Mouse (Mus musculus) limb, embryonic 11.5 days (tissue): Measurements from ENCODE around the gene Clasp1. TPM values are rescaled to one million over a fixed set of nuclear protein-coding genes. Genes with fewer than 3 reads are reported as not detected.

Source experiments
- ATAC-seq: fragments of 200-750 bp; cut with Nextera tagmentation; 2 replicates; pipeline ENCODE4 v1.8.0; 2017; ENCODE audit warnings: low read depth; ENCODE audit not compliant: insufficient number of reproducible peaks, low FRiP score, low TSS enrichment
- DNase-seq: peaks from one replicate; pipeline ENCODE4 v3.0.0-alpha.2; 2015; ENCODE audit warnings: low spot score
- H3K27ac ChIP-seq: fragments of 300-500 bp; sonication (generic); replicated peaks from 2 replicates; pipeline ENCODE4 v1.5.1; 2014; ENCODE audit warnings: low read depth, mild to moderate bottlenecking, low read length
- H3K27me3 ChIP-seq: fragments of 300-500 bp; sonication (generic); 2 replicates; pipeline ENCODE4 v1.6.1; 2014; ENCODE audit warnings: mild to moderate bottlenecking, low read length, mixed read lengths; ENCODE audit not compliant: control insufficient read depth, insufficient read depth
- H3K36me3 ChIP-seq: fragments of 300-500 bp; sonication (generic); 2 replicates; pipeline ENCODE4 v1.6.1; 2014; ENCODE audit warnings: mild to moderate bottlenecking, low read length, moderate library complexity, mixed read lengths; ENCODE audit not compliant: control insufficient read depth, insufficient read depth
- H3K4me1 ChIP-seq: fragments of 300-500 bp; sonication (generic); 2 replicates; pipeline ENCODE4 v1.6.1; 2014; ENCODE audit warnings: low read length, mixed read lengths; ENCODE audit not compliant: control insufficient read depth, insufficient read depth
- H3K4me2 ChIP-seq: fragments of 300-500 bp; sonication (generic); 2 replicates; pipeline ENCODE4 v1.6.1; 2014; ENCODE audit warnings: low read depth, mild to moderate bottlenecking, moderate library complexity; ENCODE audit not compliant: severe bottlenecking
- H3K4me3 ChIP-seq: fragments of 300-500 bp; sonication (generic); 2 replicates; pipeline ENCODE4 v1.5.1; 2014; ENCODE audit warnings: low read depth, low read length
- H3K9ac ChIP-seq: fragments of 300-500 bp; sonication (generic); 2 replicates; pipeline ENCODE4 v1.6.1; 2014; ENCODE audit warnings: mild to moderate bottlenecking, low read length
- H3K9me3 ChIP-seq: fragments of 300-500 bp; sonication (generic); 2 replicates; pipeline ENCODE4 v1.6.1; 2016; ENCODE audit warnings: low read length; ENCODE audit not compliant: control insufficient read depth
- WGBS: fragments of 180-500 bp; shearing (Covaris S2); extraction: QIAGEN DNeasy Blood & Tissue Kit; methylation state at CpG from one replicate; pipeline ENCODE4 v1.1.7; 2014; 5-methylcytosine and 5-hydroxymethylcytosine counted together
- polyA plus RNA-seq: library from polyadenylated mRNA; unstranded; fragments of >200 nt; fragmentation: Nextera tagmentation; extraction: Ambion mirVana; gene quantifications from 2 replicates; pipeline ENCODE4 v1.2.1, GENCODE M21; 2014

Clasp1 gene
- polyA plus RNA-seq, 1 experiment from 2014 or later: 68.8 TPM

- Histone ChIP-seq H3K9me3 (no peaks in the 10 kb centered on the region), H3K9ac (no peak overlapping the region), H3K36me3 (no peaks in the 10 kb centered on the region), H3K27ac (no peak overlapping the region), H3K4me2 (no peak overlapping the region), H3K4me3 (no peak overlapping the region), H3K27me3 (no peaks in the 10 kb centered on the region), H3K4me1 (no peaks in the 10 kb centered on the region)
- WGBS: 80% methylated on average over 9 of the region's 9 CpGs
- ATAC-seq (no peak), DNase-seq (no peak)
These were observed 261.3 kb downstream of the Clasp1 start for GRCm38 (mm10) chr1:118649933-118650770.

GRCm38 (mm10) chr1:118650771-118651080 is 261.9 kb downstream of the Clasp1 start:
- no peaks in the 10 kb centered on the region for H3K27me3 ChIP-seq

DNA sequence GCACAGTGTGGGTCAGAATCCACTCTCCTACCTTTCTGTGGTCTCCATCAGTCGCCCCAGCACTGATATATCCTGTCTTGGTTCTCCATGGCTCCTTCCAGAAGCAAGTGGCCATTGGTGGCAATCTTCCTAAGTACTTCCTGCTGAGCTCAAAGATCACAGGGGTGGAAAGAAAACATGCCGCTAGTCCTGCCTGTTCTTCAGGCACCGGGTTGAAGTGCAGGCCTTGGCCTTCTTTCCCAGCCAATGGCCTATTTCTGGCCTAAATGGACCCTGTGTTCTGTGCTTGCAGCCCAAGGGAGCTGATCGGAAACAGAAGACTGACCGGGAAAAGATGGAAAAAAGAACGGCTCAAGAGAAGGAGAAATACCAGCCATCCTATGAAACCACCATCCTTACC is 269.9 kb downstream of the Clasp1 start:
- no peak overlapping the region for H3K9ac ChIP-seq
- no peaks in the 10 kb centered on the region for H3K4me1 ChIP-seq
- H3K36me3 ChIP-seq: no peaks in the 10 kb centered on the region
- H3K4me3 ChIP-seq: no peak overlapping the region
- no peak for ATAC-seq
- H3K4me2 ChIP-seq: no peak overlapping the region
- WGBS: 84% methylated on average over 6 of the region's 6 CpGs
- no peak for DNase-seq
- H3K9me3 ChIP-seq: no peaks in the 10 kb centered on the region
- H3K27ac ChIP-seq: no peak overlapping the region
- H3K27me3 ChIP-seq: no peaks in the 10 kb centered on the region

More at GRCm38 (mm10) chr1:118650771-118651080, 261.9 kb downstream of the Clasp1 start:
- H3K4me3 ChIP-seq: no peak overlapping the region
- ATAC-seq (no peak), DNase-seq (no peak)
- H3K27ac ChIP-seq: no peak overlapping the region
- H3K4me2 ChIP-seq: no peak overlapping the region
- H3K9me3 ChIP-seq: no peaks in the 10 kb centered on the region
- WGBS: 83% methylated on average over 3 of the region's 3 CpGs
- no peak overlapping the region for H3K9ac ChIP-seq
- H3K36me3 ChIP-seq: no peaks in the 10 kb centered on the region
- no peaks in the 10 kb centered on the region for H3K4me1 ChIP-seq

DNA sequence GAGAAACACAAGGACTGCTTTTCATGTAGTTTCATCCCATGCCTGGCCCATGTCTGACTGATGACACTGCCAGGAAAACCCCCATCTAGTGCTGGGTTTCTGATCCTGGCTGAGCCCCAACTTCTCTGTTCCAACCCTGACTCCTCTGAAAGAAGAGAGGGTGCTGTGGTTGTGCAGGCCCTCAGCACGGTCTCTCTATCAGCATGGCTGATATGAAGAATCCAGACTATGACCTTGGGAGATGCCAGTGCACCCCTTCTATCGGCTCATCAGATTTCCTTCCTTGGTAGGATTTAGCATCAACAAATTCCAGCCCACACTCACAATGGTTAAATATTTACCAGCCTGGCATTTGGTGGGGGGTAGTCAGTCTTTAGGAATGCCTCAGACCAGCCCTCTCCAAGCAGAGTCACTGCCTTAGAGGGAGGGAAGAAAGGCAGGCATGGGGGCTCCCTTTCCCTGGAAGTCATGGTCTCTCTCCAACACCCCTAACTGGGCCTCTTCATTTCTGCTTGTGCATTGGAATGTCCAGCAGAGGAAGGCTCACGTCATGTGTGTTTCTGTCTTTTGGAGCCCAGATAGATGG is 272.1 kb downstream of the Clasp1 start:
- no peak overlapping the region for H3K9ac ChIP-seq
- no peak for DNase-seq
- no peak overlapping the region for H3K27ac ChIP-seq
- 87% methylated on average over 3 of the region's 3 CpGs for WGBS
- no peak overlapping the region for H3K4me2 ChIP-seq
- no peaks in the 10 kb centered on the region for H3K27me3 ChIP-seq
- H3K9me3 ChIP-seq: no peaks in the 10 kb centered on the region
- no peak for ATAC-seq
- no peaks in the 10 kb centered on the region for H3K4me1 ChIP-seq
- H3K4me3 ChIP-seq: no peak overlapping the region
- H3K36me3 ChIP-seq: no peaks in the 10 kb centered on the region

Other genes with a start within 250 kb of the Clasp1 start
- 0.16 and 0.27 TPM in 2 replicates for gene Gm29106, start 212.5 kb upstream of the Clasp1 start, polyA plus RNA-seq
- 380 and 400 TPM in 2 replicates for gene Tsn, start 77.3 kb upstream of the Clasp1 start, polyA plus RNA-seq
- gene Nifk, start 67.2 kb upstream of the Clasp1 start, polyA plus RNA-seq: 101 and 118 TPM in 2 replicates
- gene Tfcp2l1, start 238.9 kb downstream of the Clasp1 start, polyA plus RNA-seq: 0.15 and 0.31 TPM in 2 replicates